Mouse (Mus musculus) CH12F3 (cell line): ENCODE measurements at regions not wholly inside any gene's neighbourhood (a gene's known extent, or its start where the extent isn't known, plus 50 kb on each side); places are given as distances from the start of the nearest gene placed in this dataset.
"Not testable (repeated sequence)": the region's sequence is repeated elsewhere in the genome, so short reads cannot be mapped to it uniquely, and the experiment has no call there.

ENCODE experiments used
- in situ Hi-C: fragments of 300-500 bp; cut with MboI; formaldehyde crosslinking; loops from 2 replicates; pipeline ENCODE4 v1.14.3; 2020; ENCODE audit warnings: low sequenced_read_pairs

DNA sequence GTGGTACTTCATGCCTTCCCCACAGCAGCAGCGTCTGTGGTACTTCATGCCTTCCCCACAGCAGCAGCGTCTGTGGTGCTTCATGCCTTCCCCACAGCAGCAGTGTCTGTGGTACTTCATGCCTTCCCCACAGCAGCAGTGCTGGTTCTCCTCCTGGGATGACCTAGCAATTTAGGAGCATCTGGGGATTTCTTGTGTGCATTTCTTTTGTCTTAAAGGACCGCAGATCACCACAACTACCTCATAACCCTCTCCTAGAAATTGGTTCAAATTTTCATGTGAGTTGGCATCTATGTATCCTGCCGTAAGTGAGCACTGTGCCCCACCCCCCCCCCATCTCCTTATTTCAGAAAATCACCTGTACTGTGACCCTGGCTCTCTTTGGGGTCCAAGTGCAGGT lies 297.0 kb downstream of the Eipr1 start:
- in situ Hi-C loops: not testable (repeated sequence)

DNA sequence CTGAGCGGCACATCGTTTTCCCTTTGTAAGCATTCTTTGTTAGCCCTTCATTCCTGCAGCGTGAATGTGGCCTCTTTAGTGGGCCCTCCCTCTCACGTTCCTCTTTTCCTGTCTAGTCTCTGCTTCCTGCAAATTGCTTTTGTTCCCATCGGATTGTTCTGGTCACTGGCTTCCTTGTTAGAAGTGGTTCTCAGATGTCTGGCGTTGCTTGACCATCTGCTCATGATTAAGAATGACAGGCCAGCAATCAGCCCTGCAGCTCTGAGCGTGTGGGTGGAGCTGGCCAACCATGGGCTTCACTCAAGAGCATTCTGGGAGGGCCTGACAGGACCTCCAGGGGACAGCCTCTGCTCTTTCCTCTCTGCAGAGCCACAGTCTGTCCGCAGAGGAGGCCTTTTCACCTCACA lies 297.5 kb downstream of the Eipr1 start:
- in situ Hi-C loops: no loop called here

DNA sequence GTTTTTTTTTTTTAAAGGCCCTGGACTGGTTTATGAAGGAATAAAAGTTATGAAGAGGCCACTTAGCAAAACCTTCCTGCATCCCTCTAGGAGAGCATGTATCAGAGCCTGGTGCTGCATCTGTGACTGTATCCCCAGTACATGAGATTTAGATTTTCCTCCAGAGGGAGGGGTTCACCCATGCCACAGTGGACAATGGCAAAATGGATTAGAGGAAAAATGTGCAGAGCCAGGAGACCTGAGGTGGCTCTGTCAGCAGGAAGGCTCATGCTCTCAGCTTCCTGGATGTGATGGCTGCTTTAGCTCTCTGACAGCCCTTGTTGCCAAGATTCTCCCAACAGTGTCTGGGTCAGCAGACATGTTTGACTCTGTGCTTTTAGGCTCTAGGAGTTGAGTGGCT lies 298.2 kb downstream of the Eipr1 start:
- in situ Hi-C loops: no loop called here

DNA sequence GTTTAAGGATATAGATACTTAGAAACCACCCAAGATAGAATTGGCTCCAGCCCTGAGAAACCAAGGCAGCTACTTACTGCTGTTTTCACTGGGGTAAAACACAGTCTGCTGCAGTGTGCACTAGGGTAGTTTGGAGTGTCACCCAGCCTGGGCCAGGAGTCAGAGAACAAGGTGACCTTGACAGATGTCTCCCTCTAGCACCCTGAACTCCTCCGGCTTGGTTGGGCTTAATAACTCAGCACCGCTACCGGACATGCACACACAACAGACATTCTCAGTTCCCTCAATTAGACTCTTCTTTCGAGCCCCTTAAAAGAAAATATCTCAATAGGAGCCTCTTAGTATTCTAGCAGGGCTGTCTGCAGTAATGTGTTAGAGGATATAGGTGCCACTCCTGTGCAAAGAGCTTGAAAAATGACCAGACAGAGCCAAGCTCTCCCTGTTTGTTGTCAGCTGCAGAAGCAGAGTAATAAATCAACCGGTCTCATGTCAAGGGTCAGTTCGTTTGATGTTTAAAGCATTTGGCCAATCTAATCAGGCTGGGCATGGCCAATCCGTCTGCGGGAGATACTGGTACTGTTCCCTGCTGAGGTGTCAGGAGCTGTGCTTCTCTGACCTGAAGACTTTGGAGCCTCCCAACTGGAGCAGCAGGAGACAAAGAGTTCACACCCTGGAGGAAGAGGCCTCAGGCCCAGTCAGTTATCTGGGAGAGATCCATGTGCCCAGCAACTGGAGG lies 299.1 kb downstream of the Eipr1 start:
- in situ Hi-C loops: no loop called here

DNA sequence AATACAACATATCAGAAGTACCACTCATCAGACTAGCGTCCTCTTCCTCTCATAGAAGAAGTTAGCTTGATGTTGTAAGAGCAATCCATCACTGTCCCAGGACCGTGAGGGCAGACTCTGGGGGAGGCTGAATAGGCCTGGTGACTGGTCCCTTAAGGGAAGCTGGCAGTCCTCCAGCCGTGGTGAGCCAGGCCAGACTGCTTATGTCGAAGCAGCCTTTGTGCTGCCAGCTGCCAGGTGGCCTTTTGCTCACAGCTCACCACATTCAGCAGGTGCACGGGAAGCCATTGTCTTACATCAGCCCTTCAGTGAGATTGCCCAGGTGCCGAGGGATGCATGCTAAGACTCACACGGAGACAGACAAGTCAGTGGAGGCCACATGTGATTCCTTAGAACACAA lies 302.8 kb downstream of the Eipr1 start:
- in situ Hi-C loops: no loop called here

DNA sequence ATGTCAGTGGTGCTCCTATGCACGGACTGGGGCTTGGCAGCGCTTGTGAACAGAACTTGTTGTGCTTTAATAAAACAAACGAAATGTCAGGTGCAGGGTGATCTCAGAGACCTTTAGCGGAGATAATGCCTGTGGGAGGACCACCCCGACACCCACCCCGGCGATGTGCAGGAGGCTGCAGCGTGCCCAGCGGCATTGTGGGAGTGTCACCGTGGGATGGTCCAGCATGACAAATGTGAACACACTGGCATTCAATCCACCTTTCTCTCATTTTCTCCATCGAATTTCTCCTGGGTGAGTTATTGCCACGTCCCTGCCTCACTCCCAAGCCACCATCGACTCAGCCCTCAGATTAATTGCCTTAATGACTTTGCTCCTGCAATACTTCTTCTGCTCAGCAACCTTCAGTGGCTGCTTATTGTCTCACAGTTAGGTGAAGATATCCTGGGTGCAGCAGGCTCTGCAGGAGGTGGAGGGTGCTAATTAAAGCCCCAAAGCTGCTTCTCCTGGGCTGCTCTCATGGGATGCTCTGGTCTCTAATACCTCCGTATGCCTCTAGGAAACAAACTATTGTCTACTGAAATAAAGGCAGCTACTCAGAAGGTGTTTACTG lies 310.5 kb downstream of the Eipr1 start:
- in situ Hi-C loops: no loop called here

DNA sequence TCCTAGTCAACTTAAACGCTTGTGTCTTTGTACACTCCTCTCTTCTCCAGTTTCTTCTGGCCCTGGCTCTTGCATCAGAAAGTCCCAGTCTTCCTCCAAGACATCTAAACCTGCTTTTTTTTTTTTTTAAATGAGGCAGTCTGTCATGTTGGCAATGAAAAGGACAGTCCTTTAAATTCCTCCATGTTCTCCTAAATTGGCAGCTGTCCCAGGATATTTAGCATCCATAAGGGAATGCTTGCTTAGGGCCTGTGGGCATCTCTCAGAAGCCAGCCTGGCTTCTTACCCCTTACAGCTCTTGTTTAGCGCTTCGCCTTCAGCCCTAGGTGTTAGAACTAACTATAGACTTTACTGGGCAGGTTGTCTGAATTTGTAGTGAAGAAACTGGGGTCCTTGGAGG lies 311.2 kb downstream of the Eipr1 start:
- in situ Hi-C loops: no loop called here

DNA sequence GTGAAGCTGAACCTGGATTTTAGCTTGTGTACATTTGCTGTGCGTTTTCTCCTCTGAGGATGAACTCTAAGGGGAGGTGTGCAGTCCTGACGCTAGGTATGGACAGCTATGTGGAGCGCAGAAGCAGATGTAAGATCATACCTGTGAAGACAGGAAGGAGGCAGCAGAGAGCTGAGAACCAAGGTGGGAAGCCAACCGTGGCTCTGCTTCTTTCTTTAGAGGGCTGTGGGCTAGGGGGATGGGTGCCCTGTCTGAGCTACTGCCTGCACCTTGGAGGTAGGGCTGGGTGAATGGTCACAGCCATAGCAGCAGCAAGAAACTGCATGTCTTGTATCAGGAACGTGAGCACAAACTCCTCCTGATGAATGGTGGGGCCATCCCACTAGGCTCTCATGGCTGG lies 316.6 kb downstream of the Eipr1 start:
- in situ Hi-C loops: no loop called here

DNA sequence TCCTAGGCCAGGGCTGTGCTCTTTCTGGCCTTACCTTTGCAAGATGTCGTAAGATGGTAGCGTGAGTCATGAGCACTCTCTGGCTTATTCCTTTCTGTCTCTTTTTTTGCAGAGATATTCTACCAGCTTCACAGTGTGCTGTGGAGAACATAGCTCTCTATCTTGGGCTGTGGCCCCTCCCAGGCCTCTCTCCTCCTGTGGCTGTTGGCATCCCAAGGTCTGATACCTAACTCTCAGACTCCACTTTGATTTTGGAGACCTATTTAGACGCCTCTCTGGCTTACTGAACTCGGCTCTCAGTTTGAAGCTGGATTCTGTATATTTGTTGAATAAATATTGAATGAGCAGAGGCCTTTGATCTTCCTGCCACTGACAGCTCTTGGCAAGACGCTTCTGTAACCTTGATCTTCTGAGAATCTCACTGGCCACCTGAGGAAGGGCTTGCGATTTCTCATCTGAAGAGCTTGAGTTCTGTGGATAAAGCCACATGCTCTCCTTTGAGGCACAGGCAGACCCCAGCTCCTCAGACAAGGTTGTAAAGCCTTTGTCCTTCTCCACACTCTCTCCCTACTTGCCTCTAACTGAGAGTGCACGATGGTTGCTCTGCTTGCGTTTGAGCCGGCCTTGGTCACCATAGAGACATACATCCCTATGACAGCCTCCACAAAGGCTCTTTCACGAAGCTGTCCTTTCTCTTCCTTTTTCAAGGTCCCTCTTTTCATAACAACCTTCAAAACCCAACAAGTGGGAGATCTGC lies 323.7 kb downstream of the Eipr1 start:
- in situ Hi-C loops: no loop called here

DNA sequence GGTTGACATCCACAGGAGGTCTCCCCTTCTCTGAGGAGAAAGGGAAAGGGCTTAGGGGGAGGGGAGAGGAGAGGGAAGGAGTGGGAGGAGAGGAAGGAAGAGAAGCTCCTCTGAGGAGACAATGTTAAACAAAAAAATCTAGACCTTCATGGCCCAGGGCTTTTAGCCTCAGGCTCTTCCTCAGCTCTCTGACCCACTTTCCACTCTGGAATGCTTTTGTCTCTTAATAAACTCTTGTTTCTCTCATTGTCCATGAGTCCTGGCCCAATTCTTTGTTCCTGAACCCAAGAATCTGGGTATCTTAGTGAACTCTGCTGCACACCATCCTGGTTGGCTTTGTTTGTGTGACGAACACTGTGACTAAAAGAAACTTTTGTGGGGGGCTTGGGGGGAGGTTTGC lies 325.0 kb downstream of the Eipr1 start:
- in situ Hi-C loops: no loop called here

DNA sequence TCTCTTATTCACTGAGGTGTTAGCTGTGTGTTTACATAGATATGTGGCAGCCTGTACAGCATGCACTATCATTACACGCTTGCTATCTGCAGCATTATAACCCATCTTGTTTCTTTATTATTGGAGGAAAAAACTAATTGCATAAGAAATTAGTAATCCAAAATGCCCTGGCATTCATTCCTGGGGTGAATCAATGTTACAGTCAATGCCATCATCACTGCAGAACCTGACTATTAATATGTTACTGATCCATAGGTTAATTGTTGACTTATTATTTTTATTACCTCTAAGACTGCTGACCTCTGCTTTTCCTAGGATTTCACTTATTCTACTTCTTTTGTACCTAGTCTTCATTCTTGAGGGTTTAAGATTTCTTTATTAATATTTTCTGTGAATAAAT lies 327.4 kb downstream of the Eipr1 start:
- in situ Hi-C loops: no loop called here

DNA sequence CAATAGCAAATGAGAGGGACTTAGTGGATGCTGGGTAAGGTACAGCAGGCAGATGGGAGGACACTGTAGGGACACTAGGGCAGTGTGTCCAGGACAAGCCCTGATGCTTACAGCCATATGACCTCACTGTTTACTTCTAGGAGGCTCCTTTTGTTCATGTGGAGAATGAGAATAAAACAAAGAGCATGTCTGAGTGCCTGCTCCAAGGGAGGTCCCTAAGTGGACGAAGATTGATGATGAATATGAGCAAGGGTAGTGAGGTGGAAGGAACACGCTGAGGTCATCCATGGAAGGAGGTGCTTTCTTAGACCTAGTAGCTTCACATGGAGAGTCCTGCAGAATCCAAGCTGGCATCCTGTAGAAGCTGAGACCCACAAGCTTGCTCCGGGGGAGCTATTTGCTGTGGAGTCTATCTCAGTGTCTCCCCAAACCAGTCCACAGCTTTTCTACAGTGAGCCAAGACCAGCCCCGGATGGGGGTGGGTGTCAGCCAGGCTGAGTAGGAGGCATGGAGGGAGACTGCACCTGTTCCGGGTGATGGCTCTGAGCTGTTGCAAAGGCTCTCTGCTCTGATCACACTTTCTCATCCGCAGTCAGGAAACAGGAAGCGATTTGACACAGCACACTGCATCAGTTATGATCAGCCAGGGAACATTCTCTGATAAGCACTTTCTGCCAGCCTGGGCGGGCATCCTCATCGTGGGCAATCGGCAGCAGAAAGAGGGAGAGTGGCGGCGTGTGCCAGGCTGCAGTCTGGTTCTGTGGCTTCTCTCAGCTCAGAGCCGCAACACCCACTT lies 332.0 kb downstream of the Eipr1 start:
- in situ Hi-C loops: no loop called here

DNA sequence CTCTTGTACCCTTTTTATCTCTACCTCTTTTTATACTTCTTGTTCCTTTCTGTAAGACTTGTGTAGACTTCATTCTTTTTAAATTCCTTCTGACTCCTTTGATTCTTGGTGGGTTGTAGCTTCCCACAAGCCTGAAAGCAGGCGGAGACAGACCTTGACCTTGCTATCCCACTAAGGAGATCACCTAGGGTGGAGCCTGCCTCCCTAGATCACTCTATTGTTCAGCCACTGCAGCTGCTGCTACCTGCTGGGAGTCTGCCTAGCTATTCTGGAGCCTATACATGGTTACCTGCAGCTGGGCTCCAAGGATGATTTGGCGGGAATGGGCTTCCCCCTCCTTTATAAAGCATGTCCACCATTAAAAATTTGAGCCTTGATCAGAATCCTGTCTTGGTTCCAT lies 335.6 kb downstream of the Eipr1 start:
- in situ Hi-C loops: not testable (repeated sequence)

DNA sequence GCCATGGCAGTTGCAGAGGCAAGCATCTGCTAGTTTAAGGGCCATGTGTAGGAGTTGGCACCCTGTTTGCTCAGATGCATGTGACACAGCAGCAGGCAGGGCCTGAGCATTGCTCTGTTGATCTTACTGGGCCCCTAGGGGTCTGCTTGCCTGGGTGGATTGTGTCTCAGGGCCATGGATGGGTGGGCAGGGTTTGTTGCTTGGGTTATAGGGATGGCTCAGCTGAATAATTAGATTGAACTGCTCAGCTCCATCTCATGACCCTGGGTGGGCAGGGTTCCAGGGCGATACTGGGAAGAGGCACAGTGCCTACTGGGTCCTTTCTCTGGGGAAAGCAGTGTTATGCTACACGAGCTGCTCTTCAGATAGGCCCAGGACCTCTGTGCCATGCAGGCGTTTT lies 338.0 kb downstream of the Eipr1 start:
- in situ Hi-C loops: no loop called here

DNA sequence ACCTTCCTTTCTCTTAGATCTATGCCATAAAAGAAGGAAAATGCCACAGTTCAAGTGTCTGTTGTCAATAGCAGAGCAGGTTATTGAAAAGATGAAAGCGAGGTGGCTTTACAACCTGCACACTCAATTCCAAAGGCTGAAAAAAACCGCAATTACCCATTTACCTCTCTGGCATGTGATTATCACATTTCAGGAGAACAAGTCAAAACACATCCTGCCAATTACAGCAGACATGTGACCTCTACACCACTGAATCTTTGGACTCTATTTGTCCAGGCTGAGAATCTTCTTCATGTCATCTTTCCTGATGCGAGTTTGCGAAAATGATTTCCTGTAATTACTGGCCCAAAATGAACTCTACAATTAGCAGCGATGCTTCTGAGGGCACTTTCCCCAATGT lies 338.8 kb downstream of the Eipr1 start:
- in situ Hi-C loops: no loop called here

DNA sequence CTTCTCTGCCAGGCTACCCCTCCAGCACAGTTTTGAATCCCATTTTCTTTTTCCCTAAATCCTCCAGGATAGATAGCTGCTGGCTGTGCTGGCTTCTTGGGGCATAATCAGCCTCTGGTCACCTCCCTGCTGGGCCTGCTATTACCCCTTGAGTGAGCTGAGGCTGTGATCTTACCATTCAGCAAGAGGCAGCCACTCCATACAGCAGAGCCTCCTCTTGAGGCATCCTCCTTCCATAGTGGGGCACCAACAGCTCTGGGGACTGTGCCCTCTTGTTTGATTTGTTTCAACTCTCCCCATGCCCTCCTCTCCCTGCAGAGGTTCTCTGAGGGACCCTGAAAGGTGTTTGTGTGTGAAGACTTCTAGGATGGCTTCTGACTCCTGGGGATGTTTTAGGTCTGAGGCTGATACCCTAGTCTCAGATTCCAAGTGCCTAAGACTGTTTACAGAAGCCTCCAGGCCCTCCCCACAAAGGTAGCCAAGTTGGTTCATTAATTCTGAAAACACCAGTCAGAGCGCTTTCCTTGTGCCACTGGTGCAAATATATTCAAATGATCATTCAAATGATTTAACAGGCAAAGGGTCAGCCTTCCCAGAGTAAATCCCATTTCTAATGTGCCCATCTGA lies 343.9 kb downstream of the Eipr1 start:
- in situ Hi-C loops: no loop called here

DNA sequence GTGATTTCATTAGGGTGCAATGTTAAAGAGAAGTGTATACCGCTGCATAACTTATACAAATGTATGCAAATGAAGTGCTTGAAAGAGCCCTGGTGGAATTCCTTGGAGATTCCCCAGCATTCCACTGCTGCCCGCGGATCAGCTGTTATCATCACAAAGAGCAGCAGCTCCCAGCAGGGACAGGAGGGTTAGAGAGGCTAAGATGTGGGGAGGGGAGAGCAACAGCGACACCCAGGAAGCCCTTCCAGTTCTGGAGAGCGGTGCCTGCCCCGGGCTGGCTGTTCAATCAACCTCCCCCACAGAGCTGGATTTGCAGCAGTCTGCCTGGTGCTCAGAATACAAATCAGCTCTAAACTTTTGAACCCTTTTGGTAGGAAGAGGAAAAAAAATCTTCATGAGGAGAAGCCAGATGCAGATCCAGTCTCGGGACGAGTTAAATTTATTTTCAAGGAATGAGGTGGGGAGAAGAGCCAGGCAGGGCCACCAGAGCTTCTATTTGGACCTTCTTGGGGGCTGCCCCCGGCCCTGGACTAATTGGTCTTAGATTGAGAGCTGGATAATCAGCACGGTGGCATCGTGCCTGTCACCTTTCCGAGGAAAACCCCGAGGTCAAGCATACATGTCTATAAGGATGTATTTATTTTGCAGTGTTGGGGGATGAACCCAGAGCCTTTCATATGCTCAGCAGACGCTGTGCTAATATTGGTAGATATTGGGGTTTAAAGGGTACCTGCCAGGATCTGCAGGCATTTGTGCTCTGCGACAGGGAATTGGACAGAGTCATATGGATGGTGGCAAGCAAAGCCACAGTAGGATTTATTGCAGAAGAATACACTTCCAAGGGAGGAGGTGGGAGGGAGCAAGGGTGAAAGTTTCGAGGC lies 344.7 kb downstream of the Eipr1 start:
- in situ Hi-C loops: no loop called here

DNA sequence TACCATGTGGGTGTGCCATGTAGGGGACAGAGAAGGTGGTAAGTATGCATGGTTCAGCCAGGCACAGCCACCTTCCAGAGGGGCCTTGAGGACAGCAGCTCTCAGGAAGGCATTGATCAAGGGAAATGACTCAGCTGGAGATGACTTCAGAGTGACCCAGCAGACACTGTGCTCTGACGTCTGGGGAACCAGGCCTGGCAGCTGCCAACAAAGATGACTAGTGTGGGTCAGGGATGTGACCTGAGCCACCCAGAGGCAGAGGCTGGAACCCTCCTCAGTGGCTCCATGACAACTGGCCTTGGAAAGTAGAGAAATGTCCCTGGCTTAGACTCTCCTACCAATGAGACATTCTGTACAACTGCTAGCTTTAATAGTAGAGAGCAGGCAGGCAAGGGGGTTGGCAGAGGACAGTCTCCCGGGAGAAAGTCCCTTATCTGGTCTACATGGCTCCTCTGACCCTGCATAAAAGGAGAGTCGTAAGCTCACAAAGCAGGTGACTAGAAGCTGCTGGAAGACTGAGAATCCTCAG lies 348.5 kb downstream of the Eipr1 start:
- in situ Hi-C loops: no loop called here

DNA sequence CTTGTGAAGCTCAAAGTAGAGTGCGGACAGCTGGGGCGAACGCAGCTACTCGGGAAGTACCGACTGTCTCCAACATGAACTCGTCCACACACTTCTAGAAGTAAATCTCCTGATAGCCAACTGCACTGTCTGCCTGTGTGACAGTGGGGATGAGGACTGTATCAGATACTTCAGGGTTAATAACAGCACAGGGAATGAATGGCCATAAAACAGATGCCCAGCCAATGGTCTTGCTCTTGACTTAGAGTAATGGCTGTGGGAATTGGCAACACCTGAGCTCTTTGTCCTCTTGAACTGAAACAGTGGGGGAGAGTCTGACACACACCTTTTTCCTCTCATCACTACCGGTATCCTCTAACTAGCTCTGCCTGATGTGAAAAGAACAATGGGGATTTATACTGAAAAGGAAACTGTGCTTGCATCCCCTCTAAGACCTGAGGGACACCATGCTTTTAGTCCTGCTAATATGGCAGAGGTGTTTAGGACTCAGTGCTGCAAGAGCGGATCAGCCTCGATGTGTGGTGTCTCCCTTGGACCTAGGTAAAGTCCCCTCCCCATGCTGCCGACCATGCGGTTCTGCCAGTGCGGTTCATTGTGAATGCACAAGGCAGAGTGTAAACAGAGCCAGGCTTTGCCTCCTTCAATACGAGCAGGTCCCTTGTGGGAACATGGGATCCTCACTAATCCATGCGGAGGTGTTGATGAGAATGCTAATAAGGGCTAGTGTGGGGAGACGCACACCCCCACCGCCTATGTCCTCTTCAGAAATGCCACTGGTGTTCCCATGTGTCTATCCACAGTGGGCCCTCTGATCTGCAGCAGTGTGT lies 355.5 kb downstream of the Eipr1 start:
- in situ Hi-C loops: no loop called here
